Mouse (Mus musculus): ENCODE data around the gene Mpp6.

- no peak for TF ChIP-seq CTCF (IDR thresholded peaks at IDR 0.05; ENCODE audit: extremely low read depth, insufficient read length, insufficient replicate concordance, low read depth, low read length)
- TF ChIP-seq POLR2A (IDR thresholded peaks at IDR 0.05; ENCODE audit: low read depth, low read length): no peak
These were observed 77.9 kb downstream of the Mpp6 start for GRCm38 (mm10) chr6:50187955-50188354.

Measured in small intestine, adult 2 months (tissue).